Mouse (Mus musculus) testis, adult 2 months (tissue): ENCODE results near the gene Atp8b4. TPM values are rescaled to one million over a fixed set of nuclear protein-coding genes. Genes with fewer than 3 reads are reported as not detected.
"Not testable (repeated sequence)": the region's sequence is repeated elsewhere in the genome, so short reads cannot be mapped to it uniquely, and the experiment has no call there.

Experiments used
- H3K27ac ChIP-seq: fragments of 200-500 bp; 2 replicates; pipeline ENCODE4 v1.5.1; 2012; ENCODE audit warnings: low read depth, low read length; ENCODE audit not compliant: control insufficient read depth, insufficient read depth
- H3K27me3 ChIP-seq: fragments of 200-500 bp; 2 replicates; pipeline ENCODE4 v1.6.1; 2012; ENCODE audit warnings: mild to moderate bottlenecking, low read length, moderate library complexity; ENCODE audit not compliant: control insufficient read depth, insufficient read depth
- H3K36me3 ChIP-seq: fragments of 200-500 bp; 2 replicates; pipeline ENCODE4 v1.6.1; 2012; ENCODE audit warnings: mild to moderate bottlenecking, low read length; ENCODE audit not compliant: control insufficient read depth, insufficient read depth
- H3K4me1 ChIP-seq: fragments of 200-500 bp; 2 replicates; pipeline ENCODE4 v1.6.1; 2012; ENCODE audit warnings: low read length; ENCODE audit not compliant: control insufficient read depth, insufficient read depth
- H3K4me3 ChIP-seq: fragments of 200-500 bp; 2 replicates; pipeline ENCODE4 v1.5.1; 2012; ENCODE audit warnings: low read depth, mild to moderate bottlenecking, low read length, moderate library complexity, mixed read lengths; ENCODE audit not compliant: control insufficient read depth
- CTCF ChIP-seq: fragments of 200-500 bp; IDR thresholded peaks from 2 replicates; pipeline ENCODE4 v1.5.1; 2012; ENCODE audit warnings: low read depth, mild to moderate bottlenecking, inconsistent platforms, low read length, moderate library complexity; ENCODE audit not compliant: control insufficient read depth, insufficient read depth, insufficient replicate concordance
- POLR2A ChIP-seq: fragments of 200-500 bp; IDR thresholded peaks from 2 replicates; pipeline ENCODE4 v1.6.1; 2012; ENCODE audit warnings: low read depth, mild to moderate bottlenecking, inconsistent platforms, low read length, moderate library complexity; ENCODE audit not compliant: control insufficient read depth
- polyA plus RNA-seq: library from polyadenylated mRNA; depleted of rRNA; stranded (reverse); fragments of >200 nt; gene quantifications from 2 replicates; pipeline ENCODE4 v1.2.3, GENCODE M21; 2012

Gene Atp8b4
- polyA plus RNA-seq, 1 experiment, result 0.32 TPM

DNA sequence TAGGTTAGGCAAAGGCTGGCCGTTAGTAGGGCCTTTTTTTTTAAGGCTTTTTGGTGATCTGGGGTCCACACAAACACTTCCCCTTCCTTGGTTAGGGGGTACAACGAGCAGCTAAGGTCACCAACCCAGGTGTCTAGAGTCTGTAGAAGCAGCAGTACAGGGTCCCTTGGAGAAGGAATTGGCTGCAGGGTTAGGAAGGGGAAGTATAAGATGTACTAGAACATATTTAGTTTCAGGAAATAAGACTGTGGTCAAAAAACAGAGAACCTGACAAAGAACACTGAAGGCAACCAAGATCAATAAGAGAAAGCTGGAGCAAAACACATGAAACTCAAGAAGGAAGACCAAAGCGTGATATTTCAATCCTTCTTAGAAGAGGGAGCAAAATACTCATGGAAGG is 30.1 kb upstream of the Atp8b4 start:
- no peaks in the 10 kb centered on the region for H3K27me3 ChIP-seq
- no peak overlapping the region for H3K4me3 ChIP-seq
- H3K27ac ChIP-seq, result no peak overlapping the region
- H3K36me3 ChIP-seq, result no peaks in the 10 kb centered on the region
- TF ChIP-seq CTCF, result no peak
- TF ChIP-seq POLR2A, result no peak
- no peaks in the 10 kb centered on the region for H3K4me1 ChIP-seq

- no peak for TF ChIP-seq POLR2A
- no peak for TF ChIP-seq CTCF
- Histone ChIP-seq H3K4me1 (no peaks in the 10 kb centered on the region), H3K36me3 (no peaks in the 10 kb centered on the region), H3K27ac (no peak overlapping the region), H3K27me3 (no peaks in the 10 kb centered on the region), H3K4me3 (no peak overlapping the region)
These were observed 27.0 kb upstream of the Atp8b4 start for GRCm38 (mm10) chr2:126527461-126527860.

- no peak for TF ChIP-seq POLR2A
- TF ChIP-seq CTCF, result no peak
- Histone ChIP-seq H3K36me3 (no peaks in the 10 kb centered on the region), H3K27me3 (no peaks in the 10 kb centered on the region), H3K27ac (no peak overlapping the region), H3K4me1 (peaks cover 2% of the 10 kb centered on the region; the same call in 1 of the 2 replicates), H3K4me3 (no peak overlapping the region)
These were observed 23.8 kb upstream of the Atp8b4 start for GRCm38 (mm10) chr2:126524271-126524670.

DNA sequence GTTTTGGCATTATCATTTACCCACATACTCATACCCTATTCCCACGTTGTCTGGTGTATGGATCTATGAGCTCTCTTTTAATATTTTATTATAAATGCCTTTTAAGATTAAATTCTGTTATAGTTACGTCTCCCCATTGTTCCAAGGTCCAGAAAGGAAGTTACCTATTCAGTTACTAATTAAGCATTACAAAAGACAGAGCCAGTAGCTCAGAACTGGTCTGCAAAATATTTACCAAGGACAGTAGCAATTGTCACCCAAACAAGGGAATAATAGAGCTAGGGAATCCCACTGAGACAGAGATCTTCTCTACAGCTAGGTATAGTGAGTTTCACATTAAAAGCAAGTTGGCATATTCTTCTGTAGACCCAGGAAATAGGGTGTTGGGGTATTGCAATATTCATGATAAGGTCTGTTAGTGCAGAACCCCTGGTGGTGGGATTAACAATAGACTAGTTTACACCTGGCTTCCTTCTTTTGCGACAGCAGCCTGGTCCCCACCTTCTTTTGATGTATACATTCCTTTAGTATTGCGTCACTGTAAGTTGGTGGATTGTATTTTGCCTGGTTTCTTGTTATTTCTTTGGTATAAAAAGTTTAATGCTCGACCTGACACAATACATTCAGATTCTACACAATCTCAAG is 22.7 kb upstream of the Atp8b4 start:
- H3K4me3 ChIP-seq, H3K4me1 ChIP-seq, H3K27me3 ChIP-seq, H3K27ac ChIP-seq, H3K36me3 ChIP-seq: not testable (repeated sequence)

GRCm38 (mm10) chr2:126522056-126522455 is 21.6 kb upstream of the Atp8b4 start:
- Histone ChIP-seq H3K4me3 (no peak overlapping the region), H3K4me1 (peaks cover 2% of the 10 kb centered on the region; the same call in 1 of the 2 replicates), H3K27me3 (no peaks in the 10 kb centered on the region), H3K36me3 (no peaks in the 10 kb centered on the region), H3K27ac (no peak overlapping the region)
- no peak for TF ChIP-seq POLR2A

DNA sequence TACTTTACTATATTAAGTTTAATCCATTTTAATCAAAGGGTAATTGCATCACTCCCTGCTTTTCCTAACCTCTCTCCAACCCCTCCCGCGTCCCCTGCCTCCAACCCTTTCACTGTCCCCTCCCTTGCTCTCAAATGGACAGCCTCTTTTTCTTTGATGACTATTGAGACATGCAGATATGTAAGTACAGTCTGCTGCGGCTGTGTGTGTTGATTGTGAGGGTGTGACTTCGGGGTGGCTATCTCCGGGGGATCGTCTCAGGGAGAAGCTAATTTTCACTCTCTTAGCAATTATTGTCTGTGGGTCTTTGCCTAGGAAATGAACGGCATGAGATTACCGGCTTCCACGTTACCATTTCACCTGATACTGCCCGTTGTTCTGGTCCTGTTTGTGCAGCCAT is 21.0 kb upstream of the Atp8b4 start:
- Histone ChIP-seq H3K27ac (no peak overlapping the region), H3K4me1 (peaks cover 2% of the 10 kb centered on the region; the same call in 1 of the 2 replicates), H3K36me3 (no peaks in the 10 kb centered on the region), H3K27me3 (no peaks in the 10 kb centered on the region), H3K4me3 (no peak overlapping the region)
- TF ChIP-seq CTCF, result no peak
- TF ChIP-seq POLR2A, result no peak

GRCm38 (mm10) chr2:126520828-126521227 is 20.4 kb upstream of the Atp8b4 start:
- H3K36me3 ChIP-seq, result no peaks in the 10 kb centered on the region
- no peak overlapping the region for H3K4me3 ChIP-seq
- H3K27ac ChIP-seq, result no peak overlapping the region
- no peaks in the 10 kb centered on the region for H3K27me3 ChIP-seq
- TF ChIP-seq POLR2A (no peak), CTCF (no peak)
- H3K4me1 ChIP-seq, result peaks cover 2% of the 10 kb centered on the region; the same call in 1 of the 2 replicates
